Mouse (Mus musculus): ENCODE measurements around the gene Gm10277.

- TF ChIP-seq CTCF (IDR thresholded peaks at IDR 0.05; ENCODE audit: control insufficient read depth, insufficient read depth, insufficient replicate concordance, low read depth, low read length), result no peak
- no peak for TF ChIP-seq POLR2A (IDR thresholded peaks at IDR 0.05; ENCODE audit: control insufficient read depth, low read depth, low read length)
Observed at GRCm38 (mm10) chr11:77809215-77809614, 21.7 kb upstream of the Gm10277 start.

All from testis, adult 2 months (tissue).